Mouse (Mus musculus) mouse embryonic stem cell (cell line): ENCODE measurements at regions not wholly inside any gene's neighbourhood (a gene's known extent, or its start where the extent isn't known, plus 50 kb on each side); places are given as distances from the start of the nearest gene placed in this dataset.

Experiments
- in situ Hi-C, 2 experiments: fragments of 300-500 bp; cut with MboI; formaldehyde crosslinking; loops; 1 replicate in 1 of 2; 3 replicates in 1 of 2; pipeline ENCODE4 v1.14.3; 2019 to 2020; ENCODE audit warnings: low sequenced_read_pairs in 2 of 2, low pct_unique_long_range_greater_than_20kb in 1 of 2, mixed read lengths in 1 of 2; ENCODE audit not compliant: unreplicated experiment in 1 of 2

DNA sequence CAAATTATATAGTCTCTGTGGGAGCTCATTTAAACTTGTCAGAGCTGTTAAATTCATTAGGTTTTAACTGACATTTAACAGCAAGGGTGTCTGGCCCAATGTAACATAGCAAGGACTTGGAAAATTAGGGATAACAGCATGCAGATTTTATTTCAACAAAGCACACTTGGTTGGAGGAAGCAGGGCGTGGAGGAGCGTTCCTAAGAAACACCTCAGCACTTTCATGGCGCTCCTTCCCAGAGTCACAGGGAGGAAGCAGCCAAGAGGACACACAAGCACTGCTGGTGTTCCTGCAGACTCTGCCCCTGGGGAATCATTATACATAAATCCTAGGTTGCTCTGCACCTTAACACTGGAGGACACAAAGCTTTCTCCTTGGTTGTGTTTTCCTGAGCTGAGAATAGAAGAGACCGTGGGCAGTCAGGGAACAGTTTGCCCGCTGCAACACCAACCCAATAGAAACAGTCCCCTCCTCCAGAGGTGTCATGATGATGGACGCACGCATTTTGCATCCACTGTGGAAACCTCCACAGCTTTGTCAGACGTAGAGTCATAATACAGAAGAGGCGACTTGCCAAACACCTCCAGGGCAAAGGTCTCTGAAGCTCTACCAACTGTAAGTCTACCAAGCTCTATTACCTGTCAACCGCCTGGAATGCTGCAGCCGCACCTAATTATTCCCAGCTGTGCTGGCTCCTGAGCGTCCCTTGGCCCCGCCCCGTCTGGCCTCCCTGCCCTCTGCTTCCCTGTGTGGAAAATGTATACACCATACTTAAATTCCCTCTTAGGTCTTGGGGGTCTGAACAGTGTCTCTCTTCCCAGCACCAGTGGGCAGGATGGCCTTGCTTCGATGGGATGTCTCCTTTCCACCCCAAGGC, 131.3 kb downstream of the Spata18 start:
- in situ Hi-C loops: no loop called here

- in situ Hi-C loops: no loop called here
These were observed 136.1 kb downstream of the Spata18 start for GRCm38 (mm10) chr5:73787275-73787674.

DNA sequence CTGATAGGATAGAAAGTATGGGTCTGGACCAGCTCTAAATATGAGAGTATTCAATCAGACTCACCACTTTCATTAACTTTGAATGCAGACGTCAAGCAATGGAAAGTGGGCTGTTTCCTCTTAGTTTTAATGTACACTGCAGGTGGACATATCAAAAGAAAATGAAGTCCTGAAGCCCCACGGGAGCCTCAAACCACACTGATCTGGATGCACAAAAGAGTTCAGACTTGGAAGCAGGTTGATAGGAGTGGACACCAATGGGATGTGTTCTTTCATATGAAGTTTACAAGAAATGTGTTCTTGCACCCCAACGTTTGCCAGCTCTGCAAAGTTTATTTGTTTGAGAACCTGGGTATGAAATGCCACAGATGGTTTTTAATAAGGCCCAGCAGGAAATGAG, 141.0 kb downstream of the Spata18 start:
- in situ Hi-C loops: no loop called here

DNA sequence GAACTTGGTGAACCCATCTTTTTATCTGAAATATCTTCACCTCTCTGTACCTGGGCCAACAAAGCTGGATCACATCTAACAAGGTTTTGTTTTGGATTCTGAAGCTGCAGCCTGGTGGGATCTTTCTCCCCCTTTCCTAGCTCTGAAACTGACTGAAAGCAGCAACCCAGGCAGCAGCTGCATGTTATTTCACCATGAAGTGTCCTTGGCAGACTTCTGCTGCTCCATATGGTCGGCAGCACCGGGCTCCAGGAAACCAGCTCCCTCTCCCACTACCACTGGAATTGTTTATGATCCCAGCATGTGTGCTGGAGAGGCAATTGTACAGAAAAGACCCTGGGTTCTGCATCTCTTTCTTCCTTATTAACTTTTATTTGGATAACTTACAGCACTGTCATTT, 145.0 kb downstream of the Spata18 start:
- in situ Hi-C loops: no loop called here

DNA sequence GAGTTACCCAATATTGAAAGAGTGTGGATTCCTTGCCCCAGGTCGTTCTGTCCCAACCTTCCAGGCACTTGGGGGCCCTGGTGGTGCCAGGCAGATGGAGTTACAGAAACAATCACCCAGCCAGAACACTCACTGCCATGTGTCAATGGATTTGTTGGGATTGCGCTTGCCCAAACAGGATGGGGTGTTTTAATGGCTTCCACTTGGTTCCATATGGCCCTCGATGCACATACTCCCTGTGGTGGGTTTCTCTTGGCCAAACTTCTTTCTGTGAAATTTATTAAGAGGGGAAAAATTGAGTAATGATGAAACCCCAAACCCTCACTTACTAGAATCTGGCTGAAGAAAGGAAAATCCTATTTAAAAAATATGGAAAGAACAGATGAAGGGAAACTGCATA, 146.8 kb downstream of the Spata18 start:
- in situ Hi-C loops: no loop called here

DNA sequence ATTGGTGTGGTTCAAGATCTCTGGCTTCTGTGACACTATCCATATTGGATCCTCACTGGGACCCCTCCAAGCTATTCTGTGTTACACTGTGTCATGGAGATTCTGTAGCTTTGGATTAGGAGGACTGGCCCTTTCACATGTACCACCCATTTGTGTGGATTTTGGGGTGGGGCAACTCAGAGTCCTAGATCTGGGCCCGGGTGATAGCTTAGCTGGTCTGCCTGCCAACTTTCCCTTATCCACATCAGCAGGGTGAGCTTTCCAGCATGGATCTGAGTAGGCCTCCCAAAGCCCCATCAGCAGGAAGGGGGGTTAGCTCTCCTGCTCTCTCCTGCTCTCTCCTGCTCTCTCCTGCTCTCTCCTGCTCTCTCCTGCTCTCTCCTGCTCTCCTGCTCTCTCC, 152.3 kb downstream of the Spata18 start:
- in situ Hi-C loops: no loop called here

DNA sequence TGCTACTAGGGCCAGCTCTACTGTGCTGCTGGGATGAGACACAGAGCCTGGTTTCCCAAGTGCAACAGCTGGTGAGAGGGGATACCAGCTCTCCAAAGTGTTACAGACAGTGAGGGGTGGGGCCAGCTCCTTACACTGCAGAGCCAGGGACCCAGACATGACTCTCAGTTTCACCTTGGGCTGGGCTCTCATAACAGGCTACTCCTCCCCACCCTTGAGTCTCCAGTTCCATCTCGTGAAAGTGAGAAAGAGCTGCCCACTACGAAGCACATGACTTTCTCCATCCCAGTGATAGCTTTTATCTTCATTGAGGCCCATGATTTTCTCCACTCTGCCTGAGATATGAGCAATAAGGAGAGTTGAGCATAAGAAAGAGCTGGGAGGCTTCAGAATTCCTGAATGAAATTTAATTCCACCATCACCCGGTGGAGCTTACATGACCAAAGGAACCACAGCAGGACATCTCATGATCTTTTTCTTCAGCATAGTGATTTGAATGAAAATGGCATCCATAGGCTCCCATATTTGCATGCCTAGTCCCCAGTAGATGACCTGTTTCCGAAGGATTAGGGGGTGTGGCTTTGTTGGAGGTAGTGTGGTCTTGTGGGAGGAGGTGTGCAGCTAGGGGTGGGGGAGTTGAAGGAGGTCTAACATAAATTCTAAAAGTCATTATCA, 153.5 kb downstream of the Spata18 start:
- in situ Hi-C loops: no loop called here

- in situ Hi-C loops: no loop called here
These were observed 159.5 kb downstream of the Spata18 start for GRCm38 (mm10) chr5:73810660-73811059.

DNA sequence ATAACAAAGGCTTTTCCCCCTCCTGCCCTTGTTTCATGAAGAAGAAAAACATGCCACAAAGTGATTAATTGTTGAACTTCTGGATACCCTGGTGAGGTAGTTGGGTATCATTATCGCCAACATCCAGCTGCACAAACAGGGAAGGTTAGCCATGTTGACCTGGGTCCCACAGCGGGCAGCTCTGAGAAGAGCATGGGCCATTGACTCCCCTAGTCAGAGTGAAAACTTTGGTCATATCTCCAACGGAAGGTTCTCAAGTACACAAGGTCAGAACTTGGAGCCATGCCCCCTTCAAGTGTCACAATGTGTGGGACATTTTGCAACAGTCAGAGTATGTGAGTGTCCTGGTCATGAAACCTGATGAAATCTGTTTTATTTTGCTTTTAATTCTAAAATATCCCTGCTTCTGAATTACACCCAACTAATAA, 159.9 kb downstream of the Spata18 start:
- in situ Hi-C loops: no loop called here

GRCm38 (mm10) chr5:73815752-73816151, 164.6 kb downstream of the Spata18 start:
- in situ Hi-C loops: no loop called here

DNA sequence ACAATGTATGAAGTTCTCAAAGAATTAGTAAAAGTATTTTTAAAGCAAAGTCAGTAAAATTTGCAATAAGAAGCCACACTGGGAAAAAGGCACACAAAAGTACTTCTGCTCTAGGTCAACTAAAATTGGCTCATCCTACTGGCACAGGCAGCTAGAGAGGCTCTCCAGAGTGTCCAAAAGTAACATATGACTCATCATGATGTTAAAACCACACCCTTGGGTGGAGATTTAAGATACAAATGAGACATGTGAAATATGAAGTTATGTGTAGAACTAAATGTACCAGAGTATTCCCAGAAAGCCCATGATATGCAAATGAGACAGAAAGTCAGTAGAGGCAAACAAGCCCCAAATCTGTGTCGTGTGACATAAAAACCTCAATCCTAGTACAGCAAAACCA, 166.0 kb downstream of the Spata18 start:
- in situ Hi-C loops: no loop called here

DNA sequence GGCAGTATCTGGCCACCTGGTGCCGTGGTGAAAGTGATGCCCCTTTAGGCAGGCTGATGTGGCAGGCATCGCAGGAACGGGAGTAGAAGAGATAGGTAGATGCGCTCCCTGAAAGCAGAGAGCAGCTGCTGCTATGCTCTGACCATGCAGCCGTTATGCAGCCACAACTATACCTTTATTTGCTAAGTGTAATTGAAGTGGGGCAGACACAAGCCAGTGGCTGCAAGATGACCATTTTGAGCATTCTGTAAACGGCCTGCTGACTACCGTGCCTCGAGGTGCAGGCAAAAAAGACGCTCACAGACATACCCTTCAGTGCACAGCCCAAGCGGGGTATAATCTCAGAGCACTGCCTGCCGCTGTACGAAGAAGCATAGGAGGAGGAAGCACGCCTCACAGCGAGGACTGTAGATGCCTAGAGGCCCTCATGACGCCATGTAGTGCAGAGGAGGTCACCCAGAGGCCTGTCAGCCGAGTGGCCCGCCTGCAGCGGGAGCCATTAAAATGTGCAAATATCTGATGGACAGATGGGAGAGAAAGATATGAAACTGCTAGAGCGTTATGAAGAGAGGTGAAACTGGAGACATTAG, 170.9 kb downstream of the Spata18 start:
- in situ Hi-C loops: no loop called here

- in situ Hi-C loops: no loop called here
These were observed 172.2 kb downstream of the Spata18 start for GRCm38 (mm10) chr5:73823421-73823820.

- in situ Hi-C loops: no loop called here
These were observed 175.8 kb downstream of the Spata18 start for GRCm38 (mm10) chr5:73826941-73827340.

DNA sequence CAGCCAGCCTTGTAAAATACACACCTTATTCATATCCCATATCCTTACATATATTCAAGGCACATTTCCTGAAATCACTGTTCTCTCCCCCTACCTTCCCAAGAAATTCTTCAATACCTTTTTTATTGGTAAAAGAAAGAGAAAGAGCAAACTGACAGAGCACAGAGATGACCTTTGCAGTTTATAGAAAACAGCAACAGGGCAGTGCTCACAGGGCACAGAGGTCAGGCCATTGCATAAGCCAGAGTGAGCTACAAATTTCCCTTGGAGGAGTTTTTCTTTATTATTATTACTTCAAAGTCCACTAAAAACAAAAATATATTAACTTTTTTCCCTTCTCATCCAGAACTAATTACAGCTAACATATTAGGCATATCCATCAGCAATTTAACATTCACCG, 182.5 kb downstream of the Spata18 start:
- in situ Hi-C loops: no loop called here

DNA sequence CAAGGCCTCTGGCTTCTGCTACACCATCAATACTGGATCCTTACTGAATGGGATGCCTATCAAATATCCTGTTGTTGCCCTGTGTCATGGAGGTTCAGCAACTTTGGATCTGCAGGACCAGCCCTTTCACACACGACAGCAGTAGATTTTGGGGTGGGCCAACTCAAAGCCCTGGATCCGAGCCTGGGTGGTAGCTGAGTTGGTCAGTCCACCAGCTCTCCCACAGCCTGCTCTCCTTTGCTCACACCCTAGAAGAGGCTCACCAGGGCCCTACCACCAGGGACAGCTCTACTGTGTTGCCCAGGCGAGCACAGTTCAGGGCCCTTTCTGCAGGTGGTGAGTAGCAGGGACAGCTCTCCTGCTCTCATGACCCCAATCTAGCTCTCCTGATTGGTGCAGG, 192.6 kb downstream of the Spata18 start:
- in situ Hi-C loops: no loop called here

DNA sequence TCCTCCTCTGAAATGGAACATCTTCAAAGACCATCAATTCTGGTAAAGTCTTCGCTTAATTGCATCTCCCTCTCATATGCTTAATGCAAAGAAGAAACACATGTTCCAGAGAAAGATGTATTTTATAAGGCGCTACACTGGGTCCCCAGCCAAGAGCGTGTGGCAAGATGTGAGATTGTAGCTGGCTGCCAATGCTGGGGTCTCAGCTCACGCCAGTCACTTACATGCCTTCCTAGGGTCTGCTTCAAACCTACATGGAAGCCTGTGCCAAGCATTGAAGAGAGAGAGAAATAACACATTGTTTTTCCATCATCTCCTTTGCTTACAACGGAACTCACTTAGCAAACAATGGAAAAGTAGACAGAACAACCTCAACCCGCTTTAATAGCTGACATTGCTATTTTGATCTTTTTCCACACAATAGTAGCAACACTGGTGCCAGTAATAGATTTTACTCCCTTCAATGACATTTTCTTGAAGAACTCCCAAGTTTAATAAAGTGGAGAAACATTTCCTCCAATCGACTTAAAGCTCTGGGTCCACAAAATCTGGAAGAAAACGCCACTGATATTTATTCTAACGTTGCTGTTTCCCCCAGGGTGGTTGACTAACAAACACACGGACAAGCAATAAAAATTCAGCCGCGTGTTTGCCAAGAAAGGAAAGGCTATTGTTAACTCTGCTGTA, 195.1 kb downstream of the Spata18 start:
- in situ Hi-C loops: no loop called here

GRCm38 (mm10) chr5:73846783-73847151, 195.6 kb downstream of the Spata18 start:
- in situ Hi-C loops: no loop called here

DNA sequence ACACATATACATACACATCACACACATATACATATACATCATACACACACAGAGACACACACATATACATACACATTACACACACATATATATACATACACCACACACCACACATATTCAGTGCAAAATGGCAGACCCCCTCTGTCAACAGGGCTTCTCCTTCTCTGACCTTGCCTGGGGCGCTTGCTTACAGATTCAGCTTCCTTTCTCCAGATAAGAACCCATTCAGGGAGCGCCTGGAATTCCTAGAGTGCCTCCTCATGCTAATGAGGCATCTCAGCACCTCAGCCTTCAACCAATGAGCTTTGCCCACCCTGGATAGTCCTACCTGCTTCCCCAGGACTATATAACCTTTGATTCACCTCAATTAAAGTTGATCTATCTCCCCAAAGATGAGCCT, 200.3 kb downstream of the Spata18 start:
- in situ Hi-C loops: loop anchor here (10.0 to 25.0 kb wide), 2 partner anchors 433 to 436 kb away; no protein-coding TSS in a partner anchor
